Mouse (Mus musculus) right cerebral cortex, postnatal 10 days (tissue): Measurements from ENCODE around the gene Fcgr2b.
"Not testable (repeated sequence)": the region's sequence is repeated elsewhere in the genome, so short reads cannot be mapped to it uniquely, and the experiment has no call there.

ENCODE experiments used
- DNase-seq, 2 experiments: peaks; one replicate each; pipeline ENCODE4 v3.0.0; 2021; ENCODE audit warnings: low spot score in 2 of 2

Gene Fcgr2b

GRCm38 (mm10) chr1:170976447-170976846 is at the start of gene Fcgr2b:
Gene Fcgr2b (minus strand): TSS chr1:170976547.
- DNase-seq, result no peak

GRCm38 (mm10) chr1:171019311-171019950 is 43.1 kb upstream of the Fcgr2b start:
- no peak for DNase-seq

DNA sequence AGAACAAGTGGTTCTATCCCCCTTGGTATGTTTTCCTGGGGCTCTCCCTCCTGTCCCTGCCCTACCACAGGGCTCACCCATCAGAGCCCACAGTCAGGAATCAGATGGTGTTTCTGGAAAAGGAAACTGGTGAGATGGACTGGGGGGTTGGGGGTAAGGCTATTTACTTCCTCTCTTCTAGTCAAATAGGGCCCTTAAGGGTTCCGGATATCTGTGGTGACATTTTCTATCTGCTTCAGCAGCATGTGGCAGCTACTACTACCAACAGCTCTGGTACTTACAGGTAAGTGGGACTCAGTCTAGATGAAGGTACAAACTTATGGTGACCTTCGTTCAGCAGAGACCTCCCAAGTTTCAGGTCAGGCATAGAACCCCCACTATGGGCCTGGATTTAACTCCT is 42.4 kb upstream of the Fcgr2b start, which contains the start of gene Fcgr4:
Gene Fcgr4 (plus strand): TSS at position 184 of the 400 bp plus-strand sequence.
- DNase-seq, result no peak

DNA sequence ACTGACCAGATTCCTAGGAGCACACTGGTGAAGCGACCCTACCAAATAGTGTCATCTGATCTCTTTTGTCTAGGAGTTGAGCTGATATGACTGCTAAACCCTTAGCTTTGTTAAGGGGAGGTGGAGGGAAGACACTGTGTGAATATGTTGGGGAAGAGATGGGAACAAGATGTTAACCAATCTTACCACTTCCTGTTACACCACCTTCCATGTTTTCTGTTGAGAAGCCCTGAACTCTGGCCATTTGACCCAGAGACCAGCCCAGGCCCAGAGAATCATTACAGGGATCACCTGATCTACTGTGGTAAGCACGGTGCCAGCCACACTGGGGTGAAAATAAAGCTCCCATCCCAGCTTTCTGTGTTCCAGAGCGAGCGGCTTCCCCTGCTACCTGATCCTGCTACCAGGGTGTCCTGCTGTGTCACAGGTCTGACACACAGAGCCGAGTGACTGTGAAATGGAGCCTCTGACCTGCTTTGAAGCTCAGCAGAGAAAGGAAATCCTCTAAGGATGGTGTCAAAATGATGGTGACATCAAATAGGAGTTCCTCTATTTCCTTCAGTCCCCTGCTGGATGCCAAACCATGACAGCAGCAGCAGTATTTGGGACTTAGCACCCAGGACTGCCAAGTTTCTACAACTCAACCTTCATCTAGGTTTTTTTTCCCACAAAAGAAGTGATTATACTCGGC is 41.3 kb upstream of the Fcgr2b start:
- no peak for DNase-seq

- DNase-seq, result no peak
These were observed 40.5 kb upstream of the Fcgr2b start for GRCm38 (mm10) chr1:171016676-171017356.

- DNase-seq, result no peak
These were observed 35.4 kb upstream of the Fcgr2b start for GRCm38 (mm10) chr1:171011733-171012132.

GRCm38 (mm10) chr1:171006905-171007304 is 30.6 kb upstream of the Fcgr2b start:
- DNase-seq, result no peak

DNA sequence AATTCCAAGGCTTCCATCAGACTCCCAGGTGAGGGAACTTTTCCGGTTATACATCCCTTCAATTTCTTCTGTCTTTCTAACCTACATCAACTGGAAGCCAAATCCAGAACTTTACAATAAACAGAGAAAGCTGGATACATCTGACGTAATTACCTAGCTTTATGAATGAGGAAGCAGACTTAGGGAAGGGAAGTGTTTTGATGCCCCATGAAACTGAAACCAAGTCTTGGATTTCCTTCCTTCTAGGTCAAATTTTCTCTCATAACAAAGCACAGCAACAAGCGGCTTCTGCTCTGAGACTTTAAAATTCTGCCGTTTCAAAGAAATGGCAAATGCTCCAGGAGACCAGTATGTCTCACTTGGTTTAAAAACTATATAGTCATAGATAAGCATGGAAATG is 30.0 kb upstream of the Fcgr2b start:
- no peak for DNase-seq

DNA sequence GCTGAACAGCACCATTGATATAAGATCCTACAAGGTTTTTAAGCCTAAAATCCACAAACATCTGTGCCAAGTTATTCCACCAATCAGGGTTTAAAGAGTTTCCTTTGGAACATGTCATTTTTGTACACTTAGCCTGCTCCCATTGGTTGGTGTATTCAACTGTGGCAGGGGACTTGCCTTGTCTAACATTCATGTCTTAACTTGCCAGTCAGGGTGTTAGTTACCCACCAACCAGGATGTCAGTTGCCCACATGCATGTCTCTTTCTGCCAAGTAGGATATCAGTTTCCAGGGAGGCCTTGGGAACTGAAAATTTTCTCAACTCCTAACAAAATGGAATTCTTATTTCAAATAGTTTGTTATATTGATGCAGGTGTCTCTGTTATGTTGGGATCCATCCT is 29.2 kb upstream of the Fcgr2b start:
- DNase-seq, result no peak

- DNase-seq, result no peak
These were observed 28.7 kb upstream of the Fcgr2b start for GRCm38 (mm10) chr1:171005081-171005480.

GRCm38 (mm10) chr1:170999811-171000210 is 23.5 kb upstream of the Fcgr2b start:
- no peak for DNase-seq

DNA sequence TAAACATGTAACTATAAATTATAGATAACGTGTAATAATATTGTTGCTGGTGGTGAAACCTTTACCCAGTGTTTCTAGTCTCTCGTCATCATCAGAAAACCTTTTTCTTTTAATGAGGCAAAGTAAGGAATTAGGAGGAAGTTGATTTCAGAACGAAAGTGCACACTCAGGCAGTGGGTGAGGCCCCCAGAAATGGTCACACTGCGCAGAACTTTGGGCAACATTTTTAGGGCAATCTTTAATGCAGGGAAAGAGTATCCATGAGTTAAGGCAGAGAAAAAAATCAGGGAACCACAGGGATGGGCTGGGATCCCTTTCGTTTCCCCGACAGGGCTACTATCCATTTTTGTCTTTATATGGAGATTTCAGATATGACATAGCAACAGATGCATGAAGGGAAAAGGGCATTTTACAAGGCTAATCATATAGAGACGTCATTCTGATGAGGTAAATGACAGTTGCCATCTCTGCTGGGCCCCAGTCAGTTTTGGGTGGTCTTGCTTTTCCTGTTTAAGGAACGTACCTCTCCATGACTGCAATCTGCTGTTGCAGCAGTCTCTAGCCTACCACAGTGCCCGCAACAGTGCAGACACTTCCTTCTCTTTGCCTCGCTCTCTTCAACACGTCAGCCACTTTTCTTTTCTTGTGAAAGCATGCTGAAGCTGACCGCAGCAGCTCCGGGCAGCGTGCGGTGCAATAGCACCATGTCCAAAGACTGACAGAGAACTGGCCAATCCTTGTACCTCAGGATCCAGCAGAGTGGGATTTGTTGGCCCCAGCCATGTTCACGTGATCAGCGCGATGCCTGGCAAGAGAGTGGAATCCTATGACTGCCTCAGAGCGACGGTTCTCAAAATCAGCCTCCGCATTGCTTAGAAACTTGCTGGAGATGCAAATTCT is 21.7 kb upstream of the Fcgr2b start:
- DNase-seq, result peak; percentile 83 to 90

- peak; percentile 59 to 73 for DNase-seq
These were observed 20.4 kb upstream of the Fcgr2b start for GRCm38 (mm10) chr1:170996753-170997152.

- no peak for DNase-seq
These were observed 19.7 kb upstream of the Fcgr2b start for GRCm38 (mm10) chr1:170996034-170996433.

GRCm38 (mm10) chr1:170992550-170992949 is 16.2 kb upstream of the Fcgr2b start:
- peak; percentile 36 to 56 for DNase-seq

DNA sequence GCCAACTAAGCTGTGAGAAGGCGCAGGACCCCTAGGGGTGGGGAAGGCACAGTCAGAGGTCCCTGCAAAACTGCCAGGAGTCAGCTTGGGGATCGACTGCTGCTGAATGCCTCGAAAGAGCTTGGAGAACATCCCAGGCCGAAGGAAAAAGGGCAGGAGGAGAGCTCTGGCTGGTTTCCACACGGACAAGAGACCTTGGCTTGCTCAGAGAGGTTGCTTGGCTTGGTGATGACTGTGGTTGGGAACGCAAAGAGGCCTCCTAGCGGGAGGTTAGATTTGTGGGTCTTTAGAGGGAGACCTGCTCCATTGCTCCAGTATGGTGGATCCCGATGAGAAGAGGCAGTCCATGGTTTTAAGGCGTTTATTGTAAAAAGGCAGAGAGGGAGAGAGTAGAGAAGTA is 13.3 kb upstream of the Fcgr2b start:
- peak in 1 of 2 experiments; percentile 38 for DNase-seq

- DNase-seq, result no peak
These were observed 9.5 kb upstream of the Fcgr2b start for GRCm38 (mm10) chr1:170985861-170986260.

- no peak for DNase-seq
These were observed 8.7 kb upstream of the Fcgr2b start for GRCm38 (mm10) chr1:170985092-170985491.

GRCm38 (mm10) chr1:170983066-170983465 is 6.7 kb upstream of the Fcgr2b start:
- no peak for DNase-seq

DNA sequence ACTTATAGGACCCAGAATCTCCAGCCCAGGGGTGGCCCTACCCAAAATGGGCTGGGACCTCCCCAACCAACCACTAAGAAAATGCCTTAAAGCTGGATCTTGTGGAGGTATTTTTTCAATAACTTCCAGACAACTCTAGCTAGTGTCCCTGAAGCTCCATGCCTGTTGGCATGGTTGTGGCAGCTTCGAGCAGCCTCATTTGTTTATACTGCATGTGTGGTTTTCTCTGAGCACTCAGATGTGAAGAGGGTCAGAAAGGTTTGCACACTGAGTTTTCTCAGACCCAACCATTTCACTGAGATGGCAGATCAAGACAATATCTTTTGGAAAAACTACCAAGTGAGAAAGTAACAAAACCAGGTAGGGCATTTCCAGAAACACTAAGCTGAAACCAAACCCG is 6.0 kb upstream of the Fcgr2b start:
- DNase-seq, result no peak

GRCm38 (mm10) chr1:170981679-170982078 is 5.3 kb upstream of the Fcgr2b start:
- DNase-seq, result not testable (repeated sequence)

DNA sequence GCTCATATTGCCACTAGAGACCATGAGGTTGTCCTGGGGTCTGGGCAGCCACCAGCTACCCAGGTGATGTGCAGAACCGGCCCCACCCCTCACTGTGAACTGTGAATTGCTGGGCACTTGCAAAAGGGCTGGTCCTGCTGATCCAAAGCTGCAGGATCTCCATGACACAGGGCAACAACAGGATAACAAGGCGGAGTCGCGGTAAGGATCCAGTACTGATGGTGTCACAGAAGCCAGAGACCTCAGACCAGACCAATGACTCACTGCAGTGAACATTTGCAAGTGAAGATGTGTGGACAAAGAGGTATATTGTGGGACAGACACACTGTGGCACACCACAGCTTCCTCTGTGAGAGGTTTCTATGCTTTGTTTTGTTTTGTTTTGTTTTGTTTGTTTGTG is 2.3 kb upstream of the Fcgr2b start:
- DNase-seq, result no peak
